Mouse (Mus musculus) midbrain, embryonic 15.5 days (tissue): ENCODE data around the gene Wnt7a. TPM values are rescaled to one million over a fixed set of nuclear protein-coding genes. Genes with fewer than 3 reads are reported as not detected.
A peak's percentile ranks its signal among the peaks of the same experiment; 100 is the strongest.

ENCODE experiments used
- ATAC-seq: fragments of 200-750 bp; cut with Nextera tagmentation; replicated peaks from 2 replicates; pipeline ENCODE4 v1.8.0; 2017; ENCODE audit warnings: moderate TSS enrichment
- H3K27ac ChIP-seq: fragments of 300-500 bp; sonication (generic); 2 replicates; pipeline ENCODE4 v1.5.1; 2015; ENCODE audit warnings: mild to moderate bottlenecking, inconsistent platforms
- H3K27me3 ChIP-seq: fragments of 300-500 bp; sonication (generic); replicated peaks from 2 replicates; pipeline ENCODE4 v1.6.1; 2015; ENCODE audit warnings: inconsistent platforms
- H3K36me3 ChIP-seq: fragments of 300-500 bp; sonication (generic); replicated peaks from 2 replicates; pipeline ENCODE4 v1.6.1; 2015; ENCODE audit warnings: inconsistent platforms
- H3K4me1 ChIP-seq: fragments of 300-500 bp; sonication (generic); 2 replicates; pipeline ENCODE4 v1.6.1; 2015; ENCODE audit warnings: inconsistent platforms
- H3K4me2 ChIP-seq: fragments of 300-500 bp; sonication (generic); 2 replicates; pipeline ENCODE4 v1.6.1; 2015; ENCODE audit warnings: inconsistent platforms, mild to moderate bottlenecking, moderate library complexity
- H3K4me3 ChIP-seq: fragments of 300-500 bp; sonication (generic); 2 replicates; pipeline ENCODE4 v1.5.1; 2015; ENCODE audit warnings: mild to moderate bottlenecking, inconsistent platforms
- H3K9ac ChIP-seq: fragments of 300-500 bp; sonication (generic); 2 replicates; pipeline ENCODE4 v1.6.1; 2015; ENCODE audit warnings: mild to moderate bottlenecking, inconsistent platforms
- H3K9me3 ChIP-seq: fragments of 300-500 bp; sonication (generic); 2 replicates; pipeline ENCODE4 v1.6.1; 2016; ENCODE audit warnings: inconsistent platforms
- WGBS: fragments of 180-500 bp; shearing (Covaris S2); methylation state at CpG from one replicate; pipeline ENCODE4 v1.1.7; 2015; ENCODE audit warnings: mixed read lengths; 5-methylcytosine and 5-hydroxymethylcytosine counted together
- polyA plus RNA-seq: library from polyadenylated mRNA; unstranded; fragments of >200 nt; fragmentation: Nextera tagmentation; extraction: Ambion mirVana; gene quantifications from 2 replicates; pipeline ENCODE4 v1.2.1, GENCODE M21; 2015

The Wnt7a gene
- polyA plus RNA-seq, 1 experiment from 2014 or later = 12.5 TPM

DNA sequence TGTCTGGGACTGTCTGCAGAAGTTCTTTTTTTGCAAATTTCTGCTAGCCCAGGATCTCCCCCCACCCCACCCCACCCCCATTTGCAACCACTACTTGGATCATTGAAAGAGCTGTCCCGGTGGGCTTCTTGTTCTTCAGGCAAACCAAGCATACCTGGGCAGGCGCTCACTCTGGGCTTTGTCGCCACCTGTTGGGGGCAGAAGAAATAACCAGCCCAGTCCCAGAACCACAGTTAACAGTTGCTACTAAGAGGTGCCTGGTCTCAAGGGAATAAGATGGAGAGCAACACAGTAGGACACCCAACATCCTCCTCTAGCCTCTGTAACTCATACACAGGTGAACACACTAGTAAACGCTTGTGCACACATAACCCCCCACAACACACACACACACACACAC lies 3.7 kb upstream of the Wnt7a start:
- H3K4me2 ChIP-seq = no peak overlapping the region
- H3K27me3 ChIP-seq = peaks cover 27% of the 10 kb centered on the region
- H3K9me3 ChIP-seq = no peaks in the 10 kb centered on the region
- 2% methylated on average over 4 of the region's 4 CpGs for WGBS
- H3K9ac ChIP-seq = no peak overlapping the region
- no peak overlapping the region for H3K27ac ChIP-seq
- peaks cover 12% of the 10 kb centered on the region for H3K4me1 ChIP-seq
- no peak overlapping the region for H3K4me3 ChIP-seq
- no peaks in the 10 kb centered on the region for H3K36me3 ChIP-seq
- ATAC-seq = no peak

DNA sequence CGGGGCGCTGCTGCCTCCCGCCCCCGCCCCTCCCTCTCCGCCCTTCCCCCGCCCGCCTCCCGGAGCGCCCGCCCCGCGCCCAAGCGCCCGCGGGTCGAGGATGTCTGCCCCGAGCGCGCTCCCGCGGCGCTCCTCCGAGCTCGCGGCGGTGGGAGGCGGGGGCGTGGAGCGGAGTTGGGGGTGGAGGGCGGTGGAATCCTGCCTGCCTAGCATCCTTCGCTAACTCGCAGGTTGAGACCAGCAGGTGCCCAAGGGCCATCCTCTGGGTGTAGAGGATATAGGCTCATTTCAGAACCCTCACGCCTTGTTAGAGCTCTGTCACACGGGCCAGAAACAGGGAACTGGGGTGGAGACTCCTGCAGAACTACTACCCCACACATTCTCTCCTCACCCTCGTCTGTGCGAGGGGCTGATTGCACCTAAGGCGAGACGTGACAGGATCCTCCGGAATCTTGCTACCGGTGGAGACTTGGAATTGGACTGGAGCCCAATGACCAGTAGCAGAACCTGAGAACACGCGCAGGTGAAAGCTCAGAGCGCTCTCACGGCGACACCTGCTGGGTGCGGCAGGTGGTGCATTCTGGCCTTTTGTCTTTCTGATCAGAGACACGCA lies 312 bp upstream of the Wnt7a start:
- Histone ChIP-seq H3K36me3 (no peaks in the 10 kb centered on the region), H3K27me3 (peaks cover 26% of the 10 kb centered on the region), H3K4me1 (peaks cover 22% of the 10 kb centered on the region), H3K4me2 (peak overlapping the region; percentile 99), H3K9ac (peak overlapping the region; percentile 77), H3K9me3 (no peaks in the 10 kb centered on the region), H3K4me3 (peak overlapping the region; percentile 66), H3K27ac (peak overlapping the region; percentile 65)
- peak; percentile 77 for ATAC-seq
- under 1% methylated on average over 42 of the region's 47 CpGs for WGBS

DNA sequence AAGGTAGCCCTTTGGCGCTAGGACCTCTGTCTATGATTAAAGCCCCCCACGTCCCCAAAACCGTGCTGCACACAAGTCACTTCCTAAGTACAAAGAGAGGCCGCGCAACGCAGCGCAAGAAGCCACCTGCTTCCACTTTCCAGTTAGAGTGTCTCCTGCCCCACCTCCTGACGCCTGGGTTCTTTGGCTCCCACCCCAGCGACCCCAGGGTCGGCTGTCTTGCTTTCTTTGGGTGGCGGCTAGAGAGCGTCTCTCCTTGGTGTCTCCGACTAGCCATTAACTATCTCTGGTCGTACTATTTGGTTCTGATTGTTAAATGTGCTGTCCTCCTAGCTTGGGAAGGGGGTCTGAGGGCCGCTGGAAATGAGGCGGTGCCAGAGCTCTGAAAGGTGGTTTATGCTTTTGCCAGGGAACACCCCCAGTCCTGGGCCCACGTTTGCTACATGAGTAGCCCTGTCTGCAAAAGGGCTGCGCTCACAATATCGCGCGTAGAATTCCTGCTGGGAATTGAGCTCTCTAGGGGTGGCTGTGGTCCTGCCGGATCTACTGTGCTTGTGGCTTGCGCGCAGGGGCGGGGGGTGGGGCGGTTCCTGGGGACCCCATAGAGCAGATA lies 889 bp downstream of the Wnt7a start:
- peak overlapping the region; percentile 66 for H3K4me3 ChIP-seq
- H3K9me3 ChIP-seq = no peaks in the 10 kb centered on the region
- 0 out of 2 replicates have a peak overlapping the region, but pooled peaks have one; percentile 14 for H3K27ac ChIP-seq
- H3K4me1 ChIP-seq = peaks cover 22% of the 10 kb centered on the region
- peak overlapping the region; percentile 77 for H3K9ac ChIP-seq
- 1% methylated on average over 26 of the region's 26 CpGs for WGBS
- no peaks in the 10 kb centered on the region for H3K36me3 ChIP-seq
- peaks cover 22% of the 10 kb centered on the region for H3K27me3 ChIP-seq
- peak overlapping the region; percentile 99 for H3K4me2 ChIP-seq
- peak; percentile 0 for ATAC-seq

DNA sequence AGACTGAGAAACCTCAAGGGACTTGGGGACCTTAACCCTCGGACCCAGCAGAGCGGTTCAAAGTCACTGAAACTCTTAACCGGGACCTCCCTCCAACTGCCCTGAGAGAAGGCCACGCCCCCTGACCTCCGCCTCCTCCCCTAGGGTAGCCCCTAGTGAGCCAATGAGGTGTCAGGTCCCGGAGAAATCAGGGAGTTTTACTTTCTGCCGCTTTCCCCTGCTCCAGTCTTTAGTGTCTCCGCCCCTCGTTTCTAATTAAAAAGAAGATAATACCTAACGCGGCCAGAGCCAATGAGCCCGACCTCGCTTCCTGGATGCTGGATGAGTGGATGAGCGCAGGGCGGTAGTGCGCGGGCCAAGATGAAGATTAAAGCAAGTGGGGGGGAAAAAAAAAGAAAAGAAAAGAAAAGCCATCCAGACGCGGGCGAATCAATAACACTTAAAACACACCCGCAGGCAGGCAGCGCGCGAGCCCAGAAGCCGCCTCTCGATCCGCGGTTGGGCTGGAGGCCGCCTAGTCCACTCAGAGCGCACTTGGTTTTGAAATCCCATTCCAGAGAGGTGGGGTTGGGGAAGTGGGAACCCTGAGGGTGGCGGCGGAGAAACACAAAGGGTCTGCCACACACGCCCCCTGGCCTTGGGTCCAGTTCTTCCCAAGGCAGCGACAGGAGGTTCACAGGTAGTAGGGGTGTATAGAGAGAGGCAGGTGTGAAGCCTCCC lies 1.6 kb downstream of the Wnt7a start:
- WGBS = under 1% methylated on average over 34 of the region's 34 CpGs
- Histone ChIP-seq H3K9ac (peak overlapping the region; percentile 77), H3K9me3 (no peaks in the 10 kb centered on the region), H3K4me2 (peak overlapping the region; percentile 99), H3K4me3 (peak overlapping the region; percentile 66), H3K27me3 (peaks cover 22% of the 10 kb centered on the region), H3K4me1 (peaks cover 22% of the 10 kb centered on the region), H3K27ac (no peak overlapping the region; the same call in 1 of the 2 replicates), H3K36me3 (no peaks in the 10 kb centered on the region)
- no peak for ATAC-seq

DNA sequence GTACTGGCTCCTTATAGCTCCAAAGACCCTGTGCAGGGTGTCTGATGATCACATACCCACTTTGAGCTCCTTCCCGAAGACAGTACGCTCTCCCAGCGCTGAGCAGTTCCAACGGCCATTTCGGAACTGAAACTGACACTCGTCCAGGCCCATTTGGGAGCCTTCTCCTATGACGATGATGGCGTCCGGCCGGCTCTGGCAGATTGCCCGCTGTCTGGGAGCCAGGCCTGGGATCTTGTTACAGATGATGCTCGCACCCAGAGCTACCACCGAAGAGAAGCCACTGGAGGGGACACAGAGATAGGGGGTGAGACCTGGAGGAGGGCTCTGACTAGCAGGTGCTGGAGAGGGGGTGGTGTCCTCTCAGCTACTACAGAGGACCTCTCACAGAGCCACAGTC lies 2.5 kb downstream of the Wnt7a start:
- H3K36me3 ChIP-seq = no peaks in the 10 kb centered on the region
- no peaks in the 10 kb centered on the region for H3K9me3 ChIP-seq
- peaks cover 20% of the 10 kb centered on the region for H3K27me3 ChIP-seq
- H3K4me1 ChIP-seq = peaks cover 22% of the 10 kb centered on the region
- H3K4me2 ChIP-seq = peak overlapping the region; percentile 99; the same call in 1 of the 2 replicates
- no peak overlapping the region for H3K27ac ChIP-seq
- WGBS = 86% methylated on average over 13 of the region's 13 CpGs
- H3K4me3 ChIP-seq = no peak overlapping the region
- H3K9ac ChIP-seq = no peak overlapping the region
- no peak for ATAC-seq

DNA sequence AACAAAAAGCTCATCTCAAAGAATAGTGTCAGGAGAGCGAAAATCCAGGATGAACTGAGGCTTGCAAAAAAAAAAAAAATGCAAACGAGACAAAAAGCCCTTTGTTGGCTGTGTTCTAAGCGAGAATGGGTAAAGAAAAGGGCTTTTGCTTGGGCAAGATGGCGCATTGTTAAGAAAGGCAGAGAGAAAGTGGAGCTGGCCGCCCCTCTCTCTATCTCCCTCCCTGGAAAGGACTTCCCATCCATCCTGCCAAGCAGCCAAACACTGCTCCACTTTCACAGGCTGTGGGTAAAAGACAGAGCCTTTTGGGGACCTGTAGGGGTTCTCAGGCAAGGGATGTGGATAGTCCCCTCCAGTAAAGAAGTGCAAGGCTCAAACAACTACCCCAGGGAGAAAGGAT lies 9.6 kb downstream of the Wnt7a start:
- H3K4me1 ChIP-seq = 0 out of 2 replicates have a peak, but pooled peaks cover 2% of the 10 kb centered on the region
- H3K9me3 ChIP-seq = no peaks in the 10 kb centered on the region
- no peak overlapping the region for H3K9ac ChIP-seq
- H3K27ac ChIP-seq = peak overlapping the region; percentile 61
- no peaks in the 10 kb centered on the region for H3K36me3 ChIP-seq
- 14% methylated on average over 5 of the region's 5 CpGs for WGBS
- H3K4me3 ChIP-seq = no peak overlapping the region
- no peaks in the 10 kb centered on the region for H3K27me3 ChIP-seq
- H3K4me2 ChIP-seq = no peak overlapping the region
- ATAC-seq = peak; percentile 9; the same call in 1 of the 2 replicates

DNA sequence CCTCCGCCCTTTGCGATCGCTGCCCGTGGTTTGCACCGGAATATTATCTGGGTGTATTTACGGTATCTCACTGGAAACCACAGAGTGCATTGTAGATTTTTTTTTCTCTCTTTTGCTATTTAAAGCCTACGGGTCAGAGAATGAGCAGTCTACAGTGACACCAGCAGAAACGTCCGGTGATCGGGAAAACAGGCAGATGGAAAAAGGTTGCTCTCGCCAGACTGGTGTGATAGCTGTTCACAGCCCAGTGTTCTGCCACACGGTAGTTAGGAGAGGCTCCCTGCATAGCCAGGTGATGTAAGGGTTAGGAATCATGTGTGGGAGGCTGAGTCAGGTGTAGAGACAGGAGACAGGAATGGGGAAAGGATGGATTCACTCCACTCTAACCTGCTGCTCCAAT lies 10.6 kb downstream of the Wnt7a start:
- 0 out of 2 replicates have a peak, but pooled peaks cover 2% of the 10 kb centered on the region for H3K4me1 ChIP-seq
- H3K9ac ChIP-seq = no peak overlapping the region
- H3K4me2 ChIP-seq = no peak overlapping the region
- no peaks in the 10 kb centered on the region for H3K27me3 ChIP-seq
- H3K27ac ChIP-seq = 0 out of 2 replicates have a peak overlapping the region, but pooled peaks have one; percentile 26
- no peaks in the 10 kb centered on the region for H3K36me3 ChIP-seq
- ATAC-seq = no peak
- H3K9me3 ChIP-seq = no peaks in the 10 kb centered on the region
- 79% methylated on average over 12 of the region's 12 CpGs for WGBS
- H3K4me3 ChIP-seq = no peak overlapping the region

DNA sequence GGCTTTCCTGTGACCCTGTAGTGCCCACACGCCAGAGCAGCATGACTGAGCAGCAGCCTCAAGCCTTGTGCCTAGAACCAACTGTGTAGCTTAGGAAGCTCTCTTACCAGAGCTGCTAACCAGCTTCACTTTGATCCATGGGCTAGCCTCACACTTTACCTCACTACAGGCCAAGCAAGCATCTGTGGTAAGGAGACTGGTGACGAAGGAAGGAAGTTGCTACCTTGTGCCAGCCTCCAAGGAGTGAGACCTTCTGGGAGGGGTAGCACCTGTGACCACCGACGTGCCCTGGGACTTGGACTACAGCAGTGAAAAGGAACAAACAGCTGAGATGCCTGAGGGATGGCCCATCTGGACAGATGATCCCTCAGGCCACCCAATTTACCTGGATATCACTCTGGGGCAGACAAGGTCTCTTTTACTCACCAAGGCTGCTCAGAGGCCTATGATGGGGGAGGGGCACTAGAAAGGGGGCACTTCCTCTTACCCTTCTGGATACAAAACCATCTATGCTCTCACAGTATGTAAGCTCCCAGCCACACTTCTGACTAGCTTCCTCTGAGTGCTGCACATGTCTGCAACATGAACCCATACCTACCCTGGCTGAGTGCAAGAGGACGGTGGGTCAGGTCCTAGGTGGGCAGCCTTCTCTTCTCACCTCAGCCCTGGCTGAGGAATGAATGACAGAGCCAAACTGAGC lies 18.5 kb downstream of the Wnt7a start:
- no peaks in the 10 kb centered on the region for H3K27me3 ChIP-seq
- H3K27ac ChIP-seq = no peak overlapping the region

DNA sequence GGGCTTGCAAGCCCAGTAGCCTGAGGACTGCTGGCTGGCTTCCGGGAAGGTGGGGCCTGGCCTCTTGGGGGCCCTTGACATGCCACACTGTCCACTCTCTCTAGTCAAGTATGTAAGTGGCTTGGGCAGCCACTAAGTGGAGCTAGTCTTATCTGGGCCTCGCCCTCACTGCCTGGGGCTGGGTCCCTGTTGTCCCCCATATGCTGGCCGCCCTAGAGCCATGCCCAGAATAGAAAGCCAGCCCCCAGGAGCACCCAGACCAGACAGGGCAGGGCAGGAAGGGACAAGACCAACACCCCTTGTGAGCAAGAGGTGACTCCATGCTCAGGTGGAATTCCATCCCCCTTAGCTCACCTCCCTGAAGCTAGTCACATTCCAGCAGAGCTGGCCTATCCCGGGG lies 22.0 kb downstream of the Wnt7a start:
- Histone ChIP-seq H3K36me3 (no peaks in the 10 kb centered on the region), H3K4me3 (no peak overlapping the region), H3K9me3 (no peaks in the 10 kb centered on the region), H3K9ac (no peak overlapping the region), H3K4me1 (no peaks in the 10 kb centered on the region), H3K27me3 (no peaks in the 10 kb centered on the region), H3K27ac (no peak overlapping the region), H3K4me2 (no peak overlapping the region)
- 83% methylated on average over 4 of the region's 4 CpGs for WGBS
- no peak for ATAC-seq

More for the DNA sequence above, 18.5 kb downstream of the Wnt7a start:
- H3K9me3 ChIP-seq = no peaks in the 10 kb centered on the region
- 95% methylated on average over 5 of the region's 5 CpGs for WGBS
- H3K9ac ChIP-seq = no peak overlapping the region
- no peaks in the 10 kb centered on the region for H3K4me1 ChIP-seq
- ATAC-seq = no peak
- no peak overlapping the region for H3K4me2 ChIP-seq
- no peak overlapping the region for H3K4me3 ChIP-seq
- H3K36me3 ChIP-seq = no peaks in the 10 kb centered on the region

DNA sequence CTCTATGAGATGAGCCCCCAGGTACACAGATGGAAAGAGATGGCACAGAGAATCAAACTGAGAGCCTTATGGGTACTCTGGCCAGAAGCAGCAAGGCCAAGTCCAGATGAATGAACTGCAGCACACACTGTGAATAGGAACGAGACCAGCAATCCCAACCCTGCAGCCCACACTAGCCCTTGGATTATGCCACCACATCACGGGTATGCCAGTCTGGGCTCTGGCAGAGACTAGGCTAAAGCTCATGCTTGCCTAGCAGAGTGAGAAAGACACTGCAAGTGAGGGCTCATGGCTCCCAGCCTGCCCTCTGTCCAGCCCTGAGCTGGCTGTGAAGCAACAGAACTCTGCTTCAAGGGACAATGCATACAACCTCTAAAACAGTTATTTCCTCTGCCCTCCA lies 26.7 kb downstream of the Wnt7a start:
- H3K9ac ChIP-seq = no peak overlapping the region
- no peak overlapping the region for H3K4me2 ChIP-seq
- no peak overlapping the region for H3K27ac ChIP-seq
- H3K4me1 ChIP-seq = no peaks in the 10 kb centered on the region
- H3K36me3 ChIP-seq = no peaks in the 10 kb centered on the region
- H3K4me3 ChIP-seq = no peak overlapping the region
- H3K9me3 ChIP-seq = no peaks in the 10 kb centered on the region
- H3K27me3 ChIP-seq = no peaks in the 10 kb centered on the region
- no peak for ATAC-seq
- 90% methylated on average over 2 of the region's 2 CpGs for WGBS

DNA sequence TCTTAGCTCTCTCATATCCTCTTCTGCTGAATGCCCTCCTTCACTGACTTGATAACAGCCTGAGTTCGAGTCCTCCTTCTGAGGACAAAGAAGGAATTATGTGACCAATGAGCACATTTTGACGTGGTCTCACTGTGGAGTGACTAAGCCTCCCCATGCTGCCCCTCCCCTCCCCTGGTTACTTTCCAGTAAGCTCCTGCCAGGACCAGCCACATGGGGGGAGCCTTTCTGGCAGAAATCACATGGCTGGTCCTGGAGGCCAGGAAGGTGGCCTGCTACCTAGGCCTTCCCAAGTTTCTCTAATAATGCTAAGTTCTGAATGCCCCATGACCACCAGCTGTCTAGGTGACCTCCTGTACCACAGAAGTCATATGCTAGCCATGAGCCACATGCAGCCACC lies 27.3 kb downstream of the Wnt7a start:
- Histone ChIP-seq H3K27me3 (no peaks in the 10 kb centered on the region), H3K9ac (no peak overlapping the region), H3K4me2 (no peak overlapping the region), H3K4me1 (no peaks in the 10 kb centered on the region), H3K36me3 (no peaks in the 10 kb centered on the region), H3K9me3 (no peaks in the 10 kb centered on the region), H3K4me3 (no peak overlapping the region), H3K27ac (no peak overlapping the region)
- WGBS = 55% methylated on average over 2 of the region's 2 CpGs
- ATAC-seq = no peak

DNA sequence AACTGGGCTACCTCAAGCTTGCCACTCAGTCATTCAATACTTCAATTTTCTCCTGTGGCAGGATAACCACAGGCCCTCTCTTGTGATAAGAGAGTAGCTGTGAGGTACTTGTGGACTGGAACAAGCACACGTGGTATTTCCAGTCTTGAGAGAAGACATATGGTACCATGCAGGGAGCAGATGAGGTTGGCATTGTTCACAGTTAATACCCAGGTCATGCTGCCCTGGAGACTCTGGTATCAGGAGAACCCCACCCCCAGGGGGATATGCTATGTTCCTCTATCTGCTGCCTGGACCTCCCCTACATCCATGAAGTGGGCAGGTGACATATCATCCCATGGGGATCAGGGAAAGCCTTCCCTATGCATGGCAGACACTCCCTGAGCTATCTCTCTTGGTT lies 27.9 kb downstream of the Wnt7a start:
- H3K27me3 ChIP-seq = no peaks in the 10 kb centered on the region
- ATAC-seq = no peak
- WGBS = 73% methylated on average over 1 of the region's 1 CpGs

More for the DNA sequence above, 27.9 kb downstream of the Wnt7a start:
- Histone ChIP-seq H3K9me3 (no peaks in the 10 kb centered on the region), H3K4me3 (no peak overlapping the region), H3K27ac (no peak overlapping the region), H3K9ac (no peak overlapping the region), H3K4me2 (no peak overlapping the region), H3K36me3 (no peaks in the 10 kb centered on the region), H3K4me1 (no peaks in the 10 kb centered on the region)
